8 mouse cellular contexts compared by ENCODE assay signal in genomic region chr11:88619468-88620157, GRCm38 (mm10).
A peak's percentile ranks its signal among the peaks of the same experiment; 100 is the strongest.
DNase-seq lines count a peak whose midpoint lies in the region.

No protein-coding gene starts in this region.

- H3K9me3 ChIP-seq in heart, embryonic 10.5 days = no peaks in the 10 kb centered on the region

- no peak for DNase-seq in heart, embryonic 10.5 days (ENCODE audit: low spot score)
- no peak for DNase-seq in heart, postnatal 36 days
- peak; percentile 32 to 49 for DNase-seq in thymus, postnatal 36 days
- DNase-seq in thymus, adult 18-20 months = no peak
- DNase-seq in kidney, postnatal 14 days = peak; percentile 50
- no peak for DNase-seq in ovary, postnatal 36 days (ENCODE audit: low spot score)
- DNase-seq in left cerebral cortex, adult 8-10 months (ENCODE audit: low spot score in 2 of 2) = no peak
- DNase-seq in gastrocnemius, postnatal 14 days = no peak

- peak overlapping the region; percentile 75 for H3K27ac ChIP-seq in heart, embryonic 10.5 days

- H3K27me3 ChIP-seq in heart, embryonic 10.5 days (ENCODE audit: insufficient read depth, poor library complexity, severe bottlenecking) = no peaks in the 10 kb centered on the region

- H3K4me1 ChIP-seq in heart, embryonic 10.5 days = peaks cover 78% of the 10 kb centered on the region

- peaks cover 6% of the 10 kb centered on the region; the same call in 1 of the 2 replicates for H3K36me3 ChIP-seq in heart, embryonic 10.5 days

- WGBS in heart, embryonic 10.5 days = 55% methylated on average over 9 of the region's 9 CpGs

- intact Hi-C loops in heart, postnatal 36 days (cut with DNase I) = loop anchor here (5.0 kb wide), 1 partner anchor 62 kb away; no protein-coding TSS in a partner anchor
- intact Hi-C loops in gastrocnemius, postnatal 14 days (cut with DNase I; ENCODE audit: low total_unique reads) = no loop called here

- H3K4me3 ChIP-seq in heart, embryonic 10.5 days = peak overlapping the region; percentile 32; the same call in 1 of the 2 replicates

Comparison
In these comparisons a context has a peak if more than half of its experiments do, and no peak if none do; other contexts are left out.
1. DNase-seq: peak in thymus, postnatal 36 days (2 of 2) and kidney, postnatal 14 days (single experiment); none in heart, embryonic 10.5 days (single experiment), heart, postnatal 36 days (0 of 2), thymus, adult 18-20 months (0 of 2), ovary, postnatal 36 days (single experiment), left cerebral cortex, adult 8-10 months (0 of 2) and gastrocnemius, postnatal 14 days (single experiment).